Mouse (Mus musculus): ENCODE results near the gene Tbc1d9. TPM values are rescaled to one million over a fixed set of nuclear protein-coding genes. Genes with fewer than 3 reads are reported as not detected.
A peak's percentile ranks its signal among the peaks of the same experiment; 100 is the strongest.

Tbc1d9 gene
- polyA plus RNA-seq, 1 experiment from 2014 or later: 23.0 TPM

DNA sequence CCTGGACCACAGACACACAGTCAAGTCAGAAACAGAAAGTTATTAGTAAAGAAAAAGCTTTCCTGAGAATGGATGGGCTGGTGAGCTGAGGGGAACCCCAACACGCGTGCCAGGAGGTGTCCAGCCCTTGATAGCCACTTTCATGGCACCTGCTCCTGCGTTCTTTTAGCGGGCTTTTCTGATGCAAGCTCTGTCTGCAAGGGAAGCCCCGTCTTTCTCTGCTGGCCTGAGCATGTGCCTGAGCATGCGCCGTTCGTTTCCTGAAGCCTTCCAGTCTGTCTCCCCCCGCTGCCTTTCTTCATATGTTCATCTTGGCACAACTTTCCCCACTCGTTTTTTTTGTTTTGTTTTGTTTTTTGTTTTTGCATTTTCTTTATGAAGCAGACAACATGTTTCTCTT, 10.5 kb downstream of the Tbc1d9 start:
- ATAC-seq (ENCODE audit: low FRiP score): no peak

DNA sequence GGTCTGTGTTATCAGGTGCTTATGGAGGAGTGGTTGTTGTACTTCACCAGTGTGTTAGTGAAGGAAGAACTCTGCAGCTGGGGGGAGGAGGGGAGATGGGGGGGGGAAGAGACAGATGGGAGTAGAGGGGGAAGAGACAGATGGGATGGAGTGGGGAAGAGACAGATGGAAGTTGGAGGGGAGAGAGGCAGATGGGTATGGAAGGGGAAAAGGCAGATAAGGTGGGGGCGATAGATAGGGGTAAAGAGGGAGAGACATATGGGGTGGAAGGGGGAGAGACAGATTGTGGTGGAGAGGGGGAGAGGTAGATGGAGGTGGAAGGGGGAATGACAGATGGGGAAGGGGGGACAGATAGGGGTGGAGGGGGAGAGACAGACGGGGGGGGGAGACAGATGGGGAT, 11.6 kb downstream of the Tbc1d9 start:
- Histone ChIP-seq H3K4me3 (replicated peaks; ENCODE audit: low read length) (no peak overlapping the region), H3K4me1 (replicated peaks; ENCODE audit: control insufficient read depth, insufficient read depth, low read length) (peaks cover 15% of the 10 kb centered on the region), H3K36me3 (replicated peaks; ENCODE audit: control insufficient read depth, insufficient read depth) (no peaks in the 10 kb centered on the region), H3K9ac (no peak overlapping the region), H3K4me2 (replicated peaks) (no peak overlapping the region), H3K27ac (no peak overlapping the region), H3K9me3 (ENCODE audit: control insufficient read depth, low read length) (no peaks in the 10 kb centered on the region), H3K27me3 (ENCODE audit: control insufficient read depth, insufficient read depth, low read length) (no peaks in the 10 kb centered on the region)
- ATAC-seq (ENCODE audit: low FRiP score) (0 out of 2 replicates have a peak, but pooled peaks have one; percentile 25), DNase-seq (ENCODE audit: low spot score) (no peak)
- 26% methylated on average over 2 of the region's 2 CpGs for WGBS

More for the DNA sequence above, 10.5 kb downstream of the Tbc1d9 start:
- 73% methylated on average over 10 of the region's 10 CpGs for WGBS
- no peak overlapping the region for H3K4me2 ChIP-seq (replicated peaks)
- no peaks in the 10 kb centered on the region for H3K9me3 ChIP-seq (ENCODE audit: control insufficient read depth, low read length)
- H3K27ac ChIP-seq: no peak overlapping the region
- no peak overlapping the region for H3K4me3 ChIP-seq (replicated peaks; ENCODE audit: low read length)
- no peak overlapping the region for H3K9ac ChIP-seq
- no peak for DNase-seq (ENCODE audit: low spot score)
- H3K36me3 ChIP-seq (replicated peaks; ENCODE audit: control insufficient read depth, insufficient read depth): no peaks in the 10 kb centered on the region
- no peaks in the 10 kb centered on the region for H3K27me3 ChIP-seq (ENCODE audit: control insufficient read depth, insufficient read depth, low read length)
- H3K4me1 ChIP-seq (replicated peaks; ENCODE audit: control insufficient read depth, insufficient read depth, low read length): peaks cover 17% of the 10 kb centered on the region

DNA sequence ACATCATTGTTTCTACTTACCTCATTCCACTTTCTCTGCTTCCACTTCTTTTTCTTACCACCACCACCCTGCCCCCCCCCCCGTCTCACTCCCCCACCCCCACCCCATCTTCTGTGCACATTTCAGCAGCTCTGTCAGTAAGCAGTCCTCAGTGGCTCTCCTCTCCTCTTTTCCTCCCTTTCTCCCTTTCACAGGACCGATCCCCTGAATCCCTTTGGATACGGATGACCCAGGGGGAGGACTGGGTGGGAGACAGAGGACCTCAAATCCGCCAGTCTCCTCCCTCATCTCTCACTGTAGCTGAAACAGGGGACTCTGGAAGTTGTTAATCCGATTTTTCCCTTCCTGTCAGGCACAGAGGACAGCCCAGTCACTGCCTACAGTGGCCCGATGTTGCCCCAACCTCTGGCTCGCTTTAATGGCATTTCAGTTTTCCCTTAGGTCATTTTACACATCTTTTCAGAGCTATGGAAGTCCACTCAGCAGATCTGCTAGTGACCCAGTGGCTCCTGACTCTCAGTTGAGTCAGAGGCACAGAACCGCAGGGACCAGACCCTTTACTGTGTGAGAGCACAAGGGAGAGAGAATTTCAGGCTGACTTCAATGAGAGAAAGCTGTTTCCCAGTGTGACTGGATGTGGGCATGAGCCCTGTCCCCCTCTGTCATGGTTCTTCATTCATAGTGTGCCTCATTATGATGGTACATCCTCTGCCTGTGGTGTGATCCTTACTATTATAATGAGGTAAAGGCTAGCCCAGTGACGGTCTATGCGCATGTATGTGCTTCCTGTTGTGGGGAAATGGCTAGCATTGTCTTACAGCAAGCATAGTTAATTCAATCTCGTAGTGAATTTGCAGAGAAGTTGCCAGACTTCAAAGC, 12.4 kb downstream of the Tbc1d9 start:
- no peak overlapping the region for H3K9ac ChIP-seq
- no peaks in the 10 kb centered on the region for H3K9me3 ChIP-seq (ENCODE audit: control insufficient read depth, low read length)
- DNase-seq (ENCODE audit: low spot score) (no peak), ATAC-seq (ENCODE audit: low FRiP score) (0 out of 2 replicates have a peak, but pooled peaks have one; percentile 26)
- H3K4me3 ChIP-seq (replicated peaks; ENCODE audit: low read length): no peak overlapping the region
- H3K27me3 ChIP-seq (ENCODE audit: control insufficient read depth, insufficient read depth, low read length): no peaks in the 10 kb centered on the region
- no peaks in the 10 kb centered on the region for H3K36me3 ChIP-seq (replicated peaks; ENCODE audit: control insufficient read depth, insufficient read depth)
- no peak overlapping the region for H3K4me2 ChIP-seq (replicated peaks)
- whole genome bisulfite sequencing: 29% methylated on average over 11 of the region's 11 CpGs
- H3K27ac ChIP-seq: 0 out of 2 replicates have a peak overlapping the region, but pooled peaks have one; percentile 1
- peaks cover 23% of the 10 kb centered on the region for H3K4me1 ChIP-seq (replicated peaks; ENCODE audit: control insufficient read depth, insufficient read depth, low read length)

DNA sequence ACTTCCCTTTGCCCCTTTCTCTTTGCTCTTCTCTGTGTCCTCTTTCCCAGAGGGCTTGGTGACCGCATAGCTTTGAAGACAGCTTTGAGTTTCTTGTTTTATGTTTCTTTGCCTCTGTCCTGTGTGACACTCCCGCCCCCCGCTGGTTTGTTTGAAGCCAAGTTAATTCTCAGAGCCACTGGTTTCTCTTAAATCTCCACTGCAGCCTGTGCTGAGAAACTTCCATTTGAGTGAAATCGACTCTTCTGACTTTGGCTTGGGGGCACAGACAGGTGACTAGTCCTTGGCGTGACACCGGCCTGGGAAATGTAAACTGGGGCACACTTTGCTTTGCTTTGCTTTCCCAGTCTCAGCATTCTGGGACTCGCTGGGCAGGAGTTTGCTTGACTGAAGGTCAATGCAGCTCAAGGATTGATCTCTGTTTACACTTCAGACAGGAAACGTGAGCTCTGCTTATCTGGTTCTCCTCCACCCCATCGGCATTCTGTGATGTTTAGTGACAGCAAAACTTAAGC, 13.1 kb downstream of the Tbc1d9 start:
- DNase-seq (ENCODE audit: low spot score) (peak; percentile 47), ATAC-seq (ENCODE audit: low FRiP score) (0 out of 2 replicates have a peak, but pooled peaks have one; percentile 14)
- Histone ChIP-seq H3K4me2 (replicated peaks) (no peak overlapping the region), H3K4me3 (replicated peaks; ENCODE audit: low read length) (no peak overlapping the region), H3K27ac (0 out of 2 replicates have a peak overlapping the region, but pooled peaks have one; percentile 26), H3K9ac (no peak overlapping the region), H3K4me1 (replicated peaks; ENCODE audit: control insufficient read depth, insufficient read depth, low read length) (peaks cover 30% of the 10 kb centered on the region), H3K27me3 (ENCODE audit: control insufficient read depth, insufficient read depth, low read length) (no peaks in the 10 kb centered on the region), H3K36me3 (replicated peaks; ENCODE audit: control insufficient read depth, insufficient read depth) (no peaks in the 10 kb centered on the region), H3K9me3 (ENCODE audit: control insufficient read depth, low read length) (no peaks in the 10 kb centered on the region)
- 15% methylated on average over 9 of the region's 9 CpGs for WGBS

DNA sequence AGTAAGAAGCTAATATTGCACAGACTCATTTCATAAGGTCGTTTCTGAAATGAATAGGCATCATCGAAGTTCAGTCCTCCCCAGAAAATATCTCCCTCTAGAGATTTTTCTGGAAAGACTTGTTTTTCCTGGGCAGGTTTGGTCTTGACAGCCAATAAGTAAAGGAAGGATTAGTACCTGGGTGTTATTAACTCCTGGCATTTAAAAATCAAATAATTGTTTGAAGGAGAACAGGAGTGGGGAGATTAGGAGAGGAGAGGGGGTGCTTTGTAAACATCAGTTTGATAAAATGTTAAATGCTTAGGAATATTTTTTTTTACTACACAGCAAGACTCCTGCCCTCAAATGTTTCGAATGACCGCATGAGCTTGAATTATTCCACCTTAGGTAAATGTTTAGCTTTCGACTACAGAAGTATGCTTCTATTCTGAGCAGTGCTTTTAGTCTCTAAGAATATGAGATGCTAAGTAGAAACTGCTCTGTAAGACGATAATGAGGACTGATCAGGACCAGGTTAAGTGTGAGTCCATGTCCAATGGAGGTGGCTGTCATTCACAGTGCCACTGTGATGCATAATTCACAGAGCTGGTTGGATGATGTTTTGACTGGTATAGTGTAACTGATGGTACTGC, 16.8 kb downstream of the Tbc1d9 start:
- Histone ChIP-seq H3K27ac (peak overlapping the region; percentile 67; the same call in 1 of the 2 replicates), H3K4me1 (replicated peaks; ENCODE audit: control insufficient read depth, insufficient read depth, low read length) (peaks cover 36% of the 10 kb centered on the region), H3K4me2 (replicated peaks) (no peak overlapping the region), H3K36me3 (replicated peaks; ENCODE audit: control insufficient read depth, insufficient read depth) (no peaks in the 10 kb centered on the region), H3K4me3 (replicated peaks; ENCODE audit: low read length) (no peak overlapping the region), H3K9me3 (ENCODE audit: control insufficient read depth, low read length) (no peaks in the 10 kb centered on the region), H3K9ac (no peak overlapping the region), H3K27me3 (ENCODE audit: control insufficient read depth, insufficient read depth, low read length) (no peaks in the 10 kb centered on the region)
- no peak for ATAC-seq (ENCODE audit: low FRiP score)
- DNase-seq (ENCODE audit: low spot score): no peak
- WGBS: 79% methylated on average over 6 of the region's 6 CpGs

DNA sequence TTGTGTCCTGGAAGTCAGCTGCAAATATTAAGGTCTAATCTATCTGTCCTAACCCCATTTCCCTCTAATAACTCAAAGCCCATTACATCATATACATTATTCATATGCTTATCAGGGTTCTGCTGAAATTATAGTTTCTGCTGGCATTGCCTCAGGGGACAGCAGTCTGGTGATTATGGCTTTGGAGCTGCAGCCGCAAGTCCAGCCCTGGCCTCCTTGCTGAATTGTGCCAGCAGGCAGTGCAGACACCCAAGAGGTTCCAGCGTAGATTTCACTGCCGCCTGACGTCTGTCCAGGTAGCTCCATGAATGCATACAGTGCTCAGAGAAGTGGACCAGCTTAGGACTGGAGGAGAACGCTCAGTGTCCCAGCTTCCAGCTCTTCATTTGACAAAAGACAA, 17.6 kb downstream of the Tbc1d9 start:
- no peaks in the 10 kb centered on the region for H3K27me3 ChIP-seq (ENCODE audit: control insufficient read depth, insufficient read depth, low read length)
- H3K9me3 ChIP-seq (ENCODE audit: control insufficient read depth, low read length): no peaks in the 10 kb centered on the region
- DNase-seq (ENCODE audit: low spot score): no peak
- no peak for ATAC-seq (ENCODE audit: low FRiP score)
- no peak overlapping the region for H3K4me3 ChIP-seq (replicated peaks; ENCODE audit: low read length)
- H3K4me2 ChIP-seq (replicated peaks): no peak overlapping the region
- peaks cover 31% of the 10 kb centered on the region for H3K4me1 ChIP-seq (replicated peaks; ENCODE audit: control insufficient read depth, insufficient read depth, low read length)
- no peak overlapping the region for H3K9ac ChIP-seq
- H3K36me3 ChIP-seq (replicated peaks; ENCODE audit: control insufficient read depth, insufficient read depth): no peaks in the 10 kb centered on the region
- H3K27ac ChIP-seq: peak overlapping the region; percentile 67
- 42% methylated on average over 5 of the region's 5 CpGs for WGBS

DNA sequence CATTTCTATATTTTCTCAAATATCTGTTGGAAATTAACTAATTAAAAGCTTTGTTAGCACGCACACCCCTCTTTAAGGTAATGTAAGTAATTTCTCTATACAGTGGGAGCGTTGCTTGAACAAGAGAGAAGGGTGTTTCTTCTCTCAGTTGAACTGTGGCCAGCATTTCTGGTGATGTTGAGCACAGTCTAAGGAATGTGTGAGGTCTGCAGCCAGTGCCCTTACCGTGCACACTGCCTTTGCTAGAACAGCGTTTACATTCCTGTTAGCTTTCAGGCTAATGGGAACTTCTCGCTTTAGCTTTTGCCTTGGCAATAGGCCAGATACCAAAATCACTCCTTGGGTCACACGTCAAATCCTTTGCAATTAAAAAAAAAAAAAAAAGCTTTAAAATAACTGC, 21.2 kb downstream of the Tbc1d9 start:
- Histone ChIP-seq H3K9me3 (ENCODE audit: control insufficient read depth, low read length) (no peaks in the 10 kb centered on the region), H3K27ac (0 out of 2 replicates have a peak overlapping the region, but pooled peaks have one; percentile 51), H3K36me3 (replicated peaks; ENCODE audit: control insufficient read depth, insufficient read depth) (no peaks in the 10 kb centered on the region), H3K4me1 (replicated peaks; ENCODE audit: control insufficient read depth, insufficient read depth, low read length) (peaks cover 24% of the 10 kb centered on the region), H3K27me3 (ENCODE audit: control insufficient read depth, insufficient read depth, low read length) (no peaks in the 10 kb centered on the region), H3K4me3 (replicated peaks; ENCODE audit: low read length) (no peak overlapping the region), H3K4me2 (replicated peaks) (no peak overlapping the region), H3K9ac (no peak overlapping the region)
- ATAC-seq (ENCODE audit: low FRiP score): no peak
- 51% methylated on average over 6 of the region's 6 CpGs for WGBS
- DNase-seq (ENCODE audit: low spot score): no peak

DNA sequence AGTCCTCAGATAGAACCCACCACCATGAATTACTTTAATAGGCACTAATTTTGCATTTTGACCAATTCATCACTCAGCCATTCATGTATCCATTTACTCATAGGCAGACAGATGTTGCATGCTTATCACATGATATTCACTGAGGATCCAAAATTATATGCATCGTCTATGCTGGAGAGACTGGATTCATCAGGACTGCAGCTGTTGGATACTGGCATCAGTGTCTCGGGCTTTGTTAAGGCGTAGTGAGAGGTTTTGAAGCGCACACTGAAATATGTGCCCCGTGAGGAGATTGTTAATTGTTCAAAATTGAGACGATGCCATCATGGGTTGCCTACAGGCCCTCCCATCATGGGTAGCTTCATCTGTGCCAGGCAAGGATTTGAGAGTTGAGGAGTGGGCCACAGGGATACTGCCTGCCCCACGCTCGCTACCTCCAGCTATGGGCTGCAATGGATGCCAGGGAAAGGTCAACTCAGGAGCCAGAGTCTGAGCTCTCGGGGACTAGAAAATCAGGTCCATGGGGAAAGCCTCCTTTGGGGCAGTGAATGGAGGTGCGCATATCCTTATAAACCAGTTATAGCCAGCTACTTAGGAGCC, 22.3 kb downstream of the Tbc1d9 start:
- Histone ChIP-seq H3K4me1 (replicated peaks; ENCODE audit: control insufficient read depth, insufficient read depth, low read length) (peaks cover 15% of the 10 kb centered on the region), H3K4me3 (replicated peaks; ENCODE audit: low read length) (no peak overlapping the region), H3K9ac (no peak overlapping the region), H3K27ac (peak overlapping the region; percentile 21; the same call in 1 of the 2 replicates), H3K4me2 (replicated peaks) (no peak overlapping the region), H3K9me3 (ENCODE audit: control insufficient read depth, low read length) (no peaks in the 10 kb centered on the region), H3K27me3 (ENCODE audit: control insufficient read depth, insufficient read depth, low read length) (no peaks in the 10 kb centered on the region), H3K36me3 (replicated peaks; ENCODE audit: control insufficient read depth, insufficient read depth) (no peaks in the 10 kb centered on the region)
- DNase-seq (ENCODE audit: low spot score) (no peak), ATAC-seq (ENCODE audit: low FRiP score) (peak; percentile 74)
- 71% methylated on average over 10 of the region's 10 CpGs for WGBS
